Mouse (Mus musculus) cerebellum, adult 11-12 months (tissue): Measurements from ENCODE around the gene Tmem255a.

Experiments
- DNase-seq: peaks from one replicate; pipeline ENCODE4 v3.0.0; 2022

Tmem255a gene

DNA sequence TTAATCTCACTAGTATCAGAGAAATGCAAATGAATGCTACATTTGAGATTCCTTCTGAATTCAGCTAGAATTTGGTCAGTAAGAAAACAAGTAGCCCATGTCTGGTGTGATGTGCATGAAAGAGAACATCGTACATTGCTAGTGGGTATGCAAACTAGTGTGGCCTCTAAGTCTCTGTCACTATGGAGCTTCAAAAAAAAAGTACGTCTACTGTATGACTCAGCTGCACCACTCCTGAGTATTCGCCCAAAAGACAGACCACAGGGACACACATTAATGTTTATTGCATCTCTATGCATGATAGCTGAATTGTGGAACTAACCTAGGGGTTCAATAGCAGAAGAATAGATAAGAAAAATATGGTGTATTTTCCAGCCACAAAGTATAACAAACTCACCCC lies 86.9 kb downstream of the Tmem255a start:
- DNase-seq: no peak

DNA sequence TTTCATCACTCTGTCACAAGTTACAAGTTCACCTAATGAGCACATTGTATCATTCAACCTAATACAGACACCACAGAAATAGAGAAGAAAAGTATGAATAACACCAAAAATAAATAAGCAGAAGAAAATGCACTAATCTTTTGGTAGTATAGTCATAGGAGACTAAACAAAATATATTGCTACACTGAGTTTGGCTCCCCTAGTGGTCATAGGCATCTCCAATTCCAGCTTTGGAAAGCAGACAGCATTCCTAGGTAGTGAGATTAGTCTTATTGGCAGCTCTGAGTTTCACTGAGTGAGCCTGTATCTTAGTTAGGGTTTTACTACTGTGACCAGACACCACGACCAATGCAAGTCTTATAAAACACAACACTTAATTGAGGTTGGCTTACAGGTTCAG lies 93.1 kb downstream of the Tmem255a start:
- DNase-seq: no peak
